Mouse (Mus musculus): ENCODE data around the gene Ldlrad3.

Gene Ldlrad3

DNA sequence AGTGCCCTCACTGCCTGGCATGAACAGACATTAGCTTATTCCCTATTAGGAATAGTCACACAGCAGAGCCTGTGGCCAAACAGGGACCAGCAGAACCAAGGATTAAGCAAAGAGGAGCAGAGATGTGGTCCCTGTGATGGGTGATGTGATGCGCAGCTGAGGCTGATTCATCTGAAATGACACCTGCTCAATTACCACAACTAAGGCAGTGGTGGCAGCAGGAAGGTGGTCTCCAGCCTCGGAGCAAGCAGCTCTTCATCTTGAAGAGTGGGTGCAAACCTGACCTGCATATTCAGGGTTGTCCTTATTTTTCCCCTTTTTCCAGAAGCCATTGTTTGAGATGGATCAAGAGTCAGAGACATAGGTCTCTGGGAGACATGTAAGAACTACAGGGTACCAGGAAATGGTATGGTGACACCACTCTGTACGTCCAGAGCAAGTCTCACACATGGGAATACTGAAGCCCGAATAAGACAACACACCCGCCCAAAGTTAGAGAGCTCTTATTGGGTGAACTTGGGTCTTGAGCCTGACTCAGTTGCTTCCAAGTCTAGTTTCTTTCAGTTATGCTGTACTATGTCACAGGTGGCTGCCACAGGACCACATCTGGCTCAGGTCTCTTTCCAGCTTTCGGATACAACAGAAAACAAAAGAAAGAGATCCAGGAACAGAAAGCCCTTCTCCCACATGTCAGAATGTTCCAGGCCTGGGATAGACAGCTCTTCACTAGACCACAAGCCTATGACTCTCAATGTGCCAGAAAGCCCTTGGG lies 112.7 kb downstream of the Ldlrad3 start:
- DNase-seq (ENCODE audit: low spot score): no peak

DNA sequence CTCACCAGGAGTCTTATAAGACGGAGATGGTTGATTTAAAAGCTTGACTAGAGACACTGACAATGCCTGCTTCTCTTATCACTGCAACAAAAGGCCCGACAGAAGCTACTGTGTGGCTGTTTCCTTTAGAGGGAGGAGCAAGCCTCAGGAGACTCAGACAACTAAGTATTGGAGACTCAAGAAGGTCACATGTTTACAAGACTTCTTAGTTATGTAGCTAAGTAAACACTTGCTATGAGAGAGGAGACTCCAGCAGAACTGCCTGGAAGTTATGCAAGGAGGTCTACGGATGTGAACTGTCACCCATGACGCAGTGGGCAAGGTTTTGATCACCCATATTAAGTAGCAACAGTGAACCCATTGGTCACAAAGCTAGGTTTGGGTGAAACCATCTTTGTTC lies 113.3 kb downstream of the Ldlrad3 start:
- DNase-seq (ENCODE audit: low spot score): no peak

DNA sequence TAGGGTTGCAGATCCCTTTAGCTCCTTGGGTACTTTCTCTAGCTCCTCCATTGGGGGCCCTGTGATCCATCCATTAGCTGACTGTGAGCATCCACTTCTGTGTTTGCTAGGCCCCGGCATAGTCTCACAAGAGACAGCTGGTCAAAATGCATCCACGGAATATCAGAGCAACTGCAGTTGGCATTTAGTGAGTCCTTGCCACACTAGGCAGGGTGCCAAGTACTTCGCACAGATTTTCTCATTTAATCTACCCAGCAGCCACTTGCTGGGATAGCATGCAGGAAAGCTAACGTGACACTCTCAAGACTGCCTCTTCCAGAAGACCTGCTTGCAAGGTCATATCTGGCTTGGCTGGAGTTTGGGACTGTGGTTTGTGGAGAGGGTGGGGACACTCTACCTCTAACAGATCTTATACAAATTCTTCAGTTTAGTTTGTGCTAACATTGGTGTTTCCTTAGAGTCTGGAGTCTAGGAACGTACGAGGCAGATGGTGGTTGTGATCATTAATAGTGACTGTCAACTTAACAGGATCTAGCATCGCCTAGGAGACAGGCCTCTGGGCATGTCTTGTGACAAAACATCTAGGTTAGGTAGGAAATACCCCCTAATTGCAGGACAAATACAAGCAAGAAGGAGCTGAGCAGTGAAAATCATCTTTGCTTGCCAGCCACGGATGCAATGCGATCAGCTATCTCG lies 115.0 kb downstream of the Ldlrad3 start:
- no peak for DNase-seq (ENCODE audit: low spot score)

DNA sequence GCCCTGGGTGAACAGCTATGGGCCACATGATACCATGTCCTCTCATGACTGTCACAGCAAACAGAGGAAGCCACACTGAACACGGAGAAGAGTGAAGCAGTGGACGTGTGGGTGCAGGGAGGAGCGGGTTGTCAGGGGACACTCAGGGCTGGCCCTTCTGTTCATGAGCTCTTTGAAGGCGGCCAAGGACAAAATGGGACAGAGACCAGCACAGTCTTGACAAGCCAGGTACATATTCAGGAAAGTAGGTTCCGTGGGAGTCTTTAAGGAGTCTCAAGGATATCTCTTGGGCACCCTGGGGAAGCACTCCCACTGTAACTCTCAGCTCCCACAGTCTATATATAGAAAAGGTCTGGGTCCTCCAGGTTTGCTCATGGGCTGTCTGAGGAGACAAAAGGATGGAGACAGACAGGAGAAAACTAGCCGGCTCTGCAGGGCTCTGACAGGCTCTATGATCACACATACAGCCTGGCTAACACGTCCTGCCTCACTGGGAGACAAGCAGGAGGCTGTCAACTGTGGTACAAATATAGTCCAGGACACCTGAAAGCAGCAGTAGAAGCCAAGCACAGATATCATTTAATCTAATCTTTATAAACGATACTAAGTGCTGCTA lies 121.3 kb downstream of the Ldlrad3 start:
- no peak for DNase-seq (ENCODE audit: low spot score)

DNA sequence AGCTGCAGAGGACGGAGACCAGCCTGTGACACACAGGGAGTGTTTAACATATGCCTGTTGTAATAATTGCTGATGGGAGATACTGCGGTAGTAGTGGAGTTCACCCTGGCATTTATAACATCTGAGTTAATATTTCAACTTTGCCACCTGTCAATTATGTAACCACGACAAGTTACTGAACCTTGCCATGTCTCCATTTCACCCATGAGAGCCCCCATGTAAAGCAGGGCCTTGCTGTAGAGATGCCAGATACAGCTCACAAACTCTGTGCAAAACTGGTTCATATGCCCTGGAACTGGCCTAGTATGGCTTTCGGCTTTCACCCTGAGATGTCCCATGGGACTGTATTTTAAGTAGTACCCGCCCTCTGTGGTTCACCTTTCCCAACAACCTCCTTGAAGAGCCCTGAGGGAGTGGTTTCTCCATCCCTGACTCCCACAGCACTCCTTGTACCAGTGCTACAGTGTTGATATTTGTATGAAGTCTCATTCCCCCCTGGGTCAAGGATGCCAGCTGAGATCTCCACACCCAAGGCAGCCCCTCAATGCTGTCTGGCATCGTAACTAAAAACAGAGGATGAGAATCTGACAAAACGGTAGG lies 122.2 kb downstream of the Ldlrad3 start:
- DNase-seq (ENCODE audit: low spot score): no peak

DNA sequence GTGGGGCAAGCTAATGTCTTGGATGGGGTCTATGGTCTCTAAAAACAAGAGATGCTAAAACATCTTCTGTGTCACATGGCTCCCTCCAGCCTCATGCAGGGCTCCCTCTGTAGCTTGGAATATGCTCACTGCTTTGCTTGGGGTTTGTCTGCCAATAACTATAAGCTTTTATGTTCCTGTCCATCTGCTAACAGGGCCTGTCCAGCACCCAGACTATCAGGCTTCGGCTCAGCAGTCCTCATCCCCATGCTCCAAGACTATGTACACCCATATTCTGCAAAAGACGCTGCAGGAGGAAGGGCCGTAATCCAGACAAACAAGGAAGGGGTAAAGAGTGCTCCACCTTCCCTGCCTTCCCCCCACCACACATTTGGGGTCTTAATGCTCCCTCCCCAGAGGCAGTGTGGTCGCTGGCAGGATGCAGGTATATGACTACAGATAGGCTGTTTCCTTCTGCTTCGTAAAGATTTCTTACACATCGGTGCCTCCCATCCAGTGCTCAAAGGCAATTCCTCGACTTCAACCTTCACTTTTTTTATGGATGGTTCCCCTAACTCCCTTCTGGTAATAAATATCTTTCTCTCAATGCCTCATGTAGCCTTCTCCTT lies 123.2 kb downstream of the Ldlrad3 start:
- DNase-seq (ENCODE audit: low spot score): no peak

DNA sequence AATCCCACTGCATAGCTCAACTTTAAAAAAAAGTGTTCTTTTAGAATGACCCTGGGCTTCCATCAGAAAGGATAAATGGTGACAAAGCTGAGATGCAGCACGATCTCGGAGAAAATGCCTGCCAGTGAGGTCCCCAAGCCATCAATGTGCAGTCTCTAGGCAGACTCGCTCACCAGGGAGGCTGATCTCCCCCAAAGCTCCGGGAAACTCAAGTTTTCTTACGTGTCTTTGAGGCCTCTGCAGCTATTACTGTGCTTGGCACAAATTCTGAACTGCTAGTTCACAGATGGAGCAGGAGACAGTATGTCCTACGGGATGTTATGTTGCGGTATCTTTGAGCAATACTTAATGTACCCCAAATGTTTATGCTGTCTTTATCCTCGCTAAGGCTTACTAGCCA lies 124.3 kb downstream of the Ldlrad3 start:
- DNase-seq (ENCODE audit: low spot score): no peak

DNA sequence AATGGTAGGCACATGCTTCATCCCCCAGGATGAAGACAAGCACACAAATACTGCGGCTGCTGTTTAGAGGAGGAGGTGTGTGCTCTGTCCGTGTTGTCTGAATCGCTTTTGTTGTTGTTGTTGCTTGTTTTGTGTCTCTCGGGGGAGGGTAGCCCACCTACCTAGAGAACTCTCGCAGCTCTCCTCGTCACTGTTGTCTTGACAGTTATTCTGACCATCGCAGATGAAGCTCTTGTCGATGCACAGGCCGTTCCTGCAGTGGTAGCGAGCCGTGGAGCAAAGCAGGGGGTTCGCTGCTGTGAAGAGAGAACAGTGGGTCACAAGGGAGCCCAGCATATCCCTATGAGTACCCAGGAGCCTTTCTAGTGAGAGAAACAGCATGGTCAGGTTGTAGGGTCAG lies 128.4 kb downstream of the Ldlrad3 start:
- no peak for DNase-seq (ENCODE audit: low spot score)

DNA sequence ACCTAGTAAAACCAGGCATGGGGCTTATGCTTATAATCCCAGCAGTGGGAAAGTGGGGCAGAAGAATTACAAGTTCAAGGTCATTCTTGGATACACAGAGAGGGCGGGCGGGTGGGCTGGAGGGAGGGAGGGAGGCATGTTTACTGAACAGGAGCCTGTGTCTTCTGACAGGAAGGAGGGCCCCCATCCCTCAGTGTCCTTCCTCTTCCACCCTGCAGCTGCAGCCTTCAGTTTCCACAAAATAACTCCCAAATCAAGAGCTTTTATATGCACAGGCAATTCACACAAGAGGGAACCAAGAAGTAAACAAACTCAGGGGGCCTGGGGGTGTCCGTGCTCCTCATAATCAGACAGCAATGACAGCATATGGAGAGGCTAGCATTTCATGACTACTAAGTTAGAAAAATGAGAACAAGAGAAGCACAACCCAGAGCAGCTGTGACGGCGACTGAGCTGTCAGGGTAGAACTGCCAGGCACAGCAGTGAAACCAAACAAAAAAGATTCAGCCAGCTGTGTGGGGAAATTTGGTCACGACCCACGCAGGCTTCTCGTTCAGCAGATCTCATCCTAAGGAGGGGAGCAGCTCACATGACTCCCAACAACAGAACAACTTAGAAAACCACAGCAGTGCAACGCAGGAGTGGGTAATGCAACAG lies 129.0 kb downstream of the Ldlrad3 start:
- no peak for DNase-seq (ENCODE audit: low spot score)

DNA sequence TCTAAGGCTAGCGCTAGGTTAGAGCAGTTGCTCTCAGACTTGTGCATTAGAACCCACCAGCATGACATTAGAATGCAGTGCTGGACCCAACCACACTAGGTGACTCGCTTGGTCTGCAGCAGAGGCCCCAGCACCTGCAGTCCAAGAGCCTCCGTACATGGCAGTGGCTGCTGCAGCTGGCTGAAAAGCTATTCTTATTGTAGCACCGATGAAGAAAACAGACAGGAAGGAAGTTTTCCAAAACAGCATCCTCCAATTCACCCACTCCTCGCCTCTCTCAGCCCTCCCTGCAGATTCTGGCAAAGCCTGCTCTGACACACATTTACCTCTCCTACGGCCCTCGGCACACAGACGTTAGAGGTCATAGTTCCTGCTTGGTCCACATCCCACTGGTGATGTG lies 130.0 kb downstream of the Ldlrad3 start:
- no peak for DNase-seq (ENCODE audit: low spot score)

DNA sequence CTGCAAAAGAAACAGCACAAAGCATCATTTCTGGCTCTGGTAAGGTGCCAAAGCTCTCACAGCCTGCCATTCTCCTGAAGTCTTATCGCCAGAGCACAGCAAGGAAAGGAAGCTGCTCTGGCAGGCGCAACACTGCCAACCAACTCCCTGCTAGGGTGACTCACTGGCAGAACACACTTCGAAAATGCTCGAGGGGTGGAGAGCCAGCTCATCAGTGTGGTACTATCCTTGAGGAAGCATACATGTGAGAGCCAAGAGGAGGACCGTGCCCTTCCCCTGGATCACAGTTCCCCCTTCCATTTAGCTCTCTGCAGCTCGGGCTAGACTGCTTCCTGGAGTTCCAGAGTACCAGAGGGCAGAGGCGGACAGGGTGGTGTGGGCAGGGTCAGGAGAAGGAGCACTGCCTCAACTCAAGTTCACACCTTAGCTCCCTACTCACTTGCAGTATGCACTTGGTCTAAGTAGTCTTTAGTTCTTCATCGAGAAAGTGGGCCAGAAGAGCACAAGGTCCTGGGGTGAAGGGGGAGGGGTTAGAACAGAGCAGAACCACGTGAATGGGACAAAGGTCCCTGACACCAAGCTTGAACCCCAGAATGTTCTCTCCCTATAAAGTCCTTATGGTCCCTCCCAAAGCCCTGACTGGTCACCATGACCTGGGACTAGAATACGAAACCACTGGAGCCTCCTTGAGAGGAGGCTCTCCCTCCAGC lies 133.1 kb downstream of the Ldlrad3 start:
- DNase-seq (ENCODE audit: low spot score): peak; percentile 19

DNA sequence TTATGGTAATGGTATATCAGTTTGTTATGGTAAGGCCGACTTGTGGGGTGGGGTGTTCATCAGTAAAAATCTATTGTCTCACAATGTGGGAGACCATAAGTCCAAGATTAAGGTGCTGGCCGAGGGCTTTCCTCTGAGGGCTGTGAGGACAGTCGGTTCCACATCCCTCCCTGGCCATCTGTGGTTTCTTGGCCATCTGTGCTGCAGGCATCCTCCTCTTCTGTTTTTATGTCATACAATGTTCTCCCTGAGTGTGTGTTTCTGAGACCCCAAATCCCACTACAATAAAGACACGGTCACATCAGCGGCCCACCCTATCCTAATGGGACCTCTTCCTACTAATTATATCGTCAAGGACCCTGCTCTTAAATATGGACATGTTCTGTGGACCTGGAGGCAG lies 133.8 kb downstream of the Ldlrad3 start:
- no peak for DNase-seq (ENCODE audit: low spot score)

DNA sequence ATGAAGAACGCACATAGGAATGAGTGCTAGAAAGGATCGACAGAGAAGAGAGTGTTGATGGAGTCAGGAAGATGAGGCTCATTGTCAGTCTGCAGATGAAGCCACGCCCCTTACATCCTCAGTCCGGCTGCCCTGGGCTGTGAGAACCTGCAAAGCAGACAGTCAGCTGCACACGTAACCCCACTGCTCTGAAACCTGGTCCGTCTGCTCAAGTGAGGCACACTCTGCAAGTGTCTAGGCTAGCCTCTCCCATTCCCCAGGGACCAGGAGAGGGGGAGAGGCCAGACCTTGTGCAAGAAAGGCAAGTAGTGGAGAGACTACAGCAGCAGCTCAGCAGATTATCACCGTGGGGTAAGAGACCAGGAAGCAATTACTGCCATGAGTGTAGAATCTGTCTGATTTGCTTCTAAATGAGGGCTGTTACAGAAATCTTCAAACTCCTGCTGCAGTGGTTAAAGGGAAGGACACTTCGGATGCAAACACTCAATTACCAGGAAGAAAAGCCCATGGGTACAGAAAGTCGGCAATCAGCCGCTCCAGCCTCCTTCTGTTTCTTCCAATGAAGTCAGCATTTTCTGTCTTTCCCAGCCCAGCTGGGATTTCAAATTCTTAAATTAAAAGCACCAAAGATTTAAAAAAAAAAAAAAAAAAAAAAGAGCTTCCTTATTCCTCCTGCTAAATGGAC lies 136.2 kb downstream of the Ldlrad3 start:
- DNase-seq (ENCODE audit: low spot score): no peak

DNA sequence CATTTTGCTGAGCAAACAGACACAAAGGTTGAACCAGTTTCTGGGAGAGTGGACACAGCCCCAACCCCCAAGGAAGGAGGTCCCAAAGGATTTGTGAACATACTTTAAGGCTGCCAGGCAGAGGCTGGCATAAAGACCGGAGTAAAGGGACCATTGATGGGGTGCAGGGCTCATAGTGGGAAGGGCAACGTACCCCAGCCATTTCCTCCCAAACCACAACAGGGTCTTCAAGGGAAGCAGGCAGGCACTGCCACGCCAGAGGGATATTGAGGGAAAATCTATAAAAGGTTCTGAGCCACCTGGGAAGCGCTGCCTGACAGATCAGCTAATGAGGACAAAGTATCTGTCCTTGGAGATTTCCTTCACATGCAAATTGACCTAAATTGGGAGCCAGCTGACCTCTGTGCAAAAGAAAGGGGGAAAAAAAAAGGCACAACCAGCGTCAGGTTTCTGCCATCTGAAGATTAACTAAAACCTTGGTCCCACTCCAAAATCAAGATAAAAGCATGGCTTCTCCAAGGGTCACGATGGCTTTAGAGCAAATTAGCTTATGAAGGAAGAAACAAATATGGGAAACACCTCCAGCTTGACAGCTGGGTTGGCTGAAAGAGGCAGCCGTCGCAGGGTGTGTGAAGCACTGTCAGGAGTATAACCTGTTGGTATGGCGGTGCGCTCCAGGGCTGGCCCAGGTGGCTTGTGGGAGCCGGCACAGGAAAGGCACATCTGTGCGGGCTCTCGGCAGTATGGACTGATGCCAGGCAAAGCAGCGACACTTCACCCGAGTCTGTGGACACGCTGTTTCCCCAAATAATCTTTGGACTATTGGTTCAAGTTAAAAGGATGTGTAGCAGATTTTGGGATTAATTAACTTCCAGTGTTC lies 137.6 kb downstream of the Ldlrad3 start:
- no peak for DNase-seq (ENCODE audit: low spot score)

DNA sequence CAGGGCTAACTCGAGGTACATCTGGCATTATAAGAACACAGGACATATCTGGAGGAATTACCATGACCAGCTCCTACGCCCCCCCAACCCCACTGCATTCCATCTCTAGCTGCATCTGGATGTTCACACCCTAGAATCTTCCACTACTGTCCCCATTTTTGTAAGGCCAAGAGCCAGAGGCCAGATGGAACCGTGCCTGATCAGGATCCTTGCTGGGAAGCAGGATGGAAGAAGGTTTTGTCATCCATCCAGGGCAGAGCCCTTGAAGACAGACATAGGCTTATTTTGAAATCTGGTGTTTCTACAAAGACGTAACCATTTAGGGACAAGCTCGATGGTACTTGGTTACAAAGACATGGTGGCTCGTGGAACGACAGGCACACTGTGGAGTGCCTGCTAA lies 139.7 kb downstream of the Ldlrad3 start:
- no peak for DNase-seq (ENCODE audit: low spot score)

DNA sequence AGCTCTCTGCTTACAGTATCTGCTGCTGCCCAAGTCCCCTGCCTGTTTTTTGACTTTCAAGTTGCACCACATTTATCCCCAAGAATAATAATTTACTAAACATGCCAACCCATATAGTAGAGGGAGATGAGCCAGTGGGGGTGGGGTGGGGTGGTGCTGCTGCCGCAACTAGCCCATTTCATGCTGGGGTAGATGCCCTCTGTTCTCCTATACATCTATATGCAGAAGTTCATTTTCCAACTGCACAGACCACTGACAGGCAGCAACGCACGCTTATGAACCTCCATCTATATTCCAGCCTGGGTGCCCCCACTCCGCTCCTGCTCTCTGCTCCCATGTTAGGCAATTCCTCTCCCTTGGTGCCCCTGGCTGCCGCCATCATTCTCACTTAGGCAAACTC lies 145.7 kb downstream of the Ldlrad3 start:
- DNase-seq (ENCODE audit: low spot score): no peak

DNA sequence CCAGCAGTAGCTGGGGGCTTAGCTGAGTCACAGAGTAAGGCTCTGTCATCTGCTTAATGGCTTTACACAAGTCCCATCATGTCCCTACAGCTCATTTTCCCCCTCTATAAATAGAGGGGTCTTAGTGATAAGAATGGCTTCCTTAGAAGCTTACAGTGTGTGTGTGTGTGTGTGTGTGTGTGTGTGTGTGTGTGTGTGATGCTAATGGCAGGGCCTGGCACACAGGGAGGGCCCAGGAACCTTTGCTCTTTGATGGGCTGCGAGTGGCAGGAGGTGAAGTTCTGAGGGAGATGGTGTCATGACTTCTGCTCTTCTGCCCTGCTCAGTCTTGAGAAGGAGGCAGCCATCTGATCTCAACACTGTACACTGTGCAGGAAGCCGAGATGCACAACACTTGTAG lies 146.2 kb downstream of the Ldlrad3 start:
- DNase-seq (ENCODE audit: low spot score): no peak

DNA sequence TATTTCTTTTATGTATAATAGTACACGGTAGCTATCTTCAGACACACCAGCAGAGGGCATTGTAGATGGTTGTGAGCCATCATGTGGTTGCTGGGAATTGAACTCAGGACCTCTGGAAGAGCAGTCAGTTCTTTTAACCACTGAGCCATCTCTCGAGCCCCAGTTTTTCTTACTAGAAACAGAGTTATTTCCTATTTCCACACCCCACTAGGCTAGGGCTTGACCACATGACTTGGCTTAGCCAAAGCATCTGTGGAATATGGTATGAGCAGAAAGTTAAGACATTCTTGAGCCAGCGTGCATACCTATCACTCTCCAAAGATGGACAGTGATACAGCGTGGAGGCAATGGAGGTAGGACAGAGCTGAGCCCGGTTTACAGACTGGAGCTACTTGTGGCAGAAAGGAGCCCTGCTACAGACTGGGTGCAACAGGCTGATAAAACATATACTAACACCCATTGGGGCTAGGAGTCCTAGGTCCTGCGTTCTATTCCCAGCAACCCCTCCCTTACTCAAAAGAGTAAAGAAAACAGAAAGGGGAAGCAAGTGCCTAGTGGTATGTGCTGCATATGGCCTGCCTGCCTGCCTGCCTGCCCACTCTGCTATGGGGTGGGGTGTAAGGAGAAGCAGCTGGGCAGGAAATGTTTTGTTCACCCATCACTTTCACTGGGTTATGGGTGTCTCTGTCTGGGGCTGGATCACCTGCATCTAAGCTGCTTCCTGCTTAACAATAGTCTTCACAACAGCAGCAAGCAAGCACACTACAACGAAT lies 147.1 kb downstream of the Ldlrad3 start:
- no peak for DNase-seq (ENCODE audit: low spot score)

All from testis, postnatal 14 days (tissue).